Mouse (Mus musculus) intestine, embryonic 14.5 days (tissue): ENCODE measurements around the gene F2rl2. TPM values are rescaled to one million over a fixed set of nuclear protein-coding genes. Genes with fewer than 3 reads are reported as not detected.

Experiments
- ATAC-seq: fragments of 200-750 bp; cut with Nextera tagmentation; replicated peaks from 2 replicates; pipeline ENCODE4 v1.8.0; 2017; ENCODE audit warnings: low read depth, moderate number of reproducible peaks, moderate TSS enrichment, moderate library complexity; ENCODE audit not compliant: low FRiP score, low TSS enrichment
- DNase-seq: peaks from one replicate; pipeline ENCODE4 v3.0.0-alpha.2; 2018; ENCODE audit warnings: low spot score
- H3K27ac ChIP-seq: fragments of 300-500 bp; sonication (generic); 2 replicates; pipeline ENCODE4 v1.5.1; 2014; ENCODE audit warnings: low read depth, mild to moderate bottlenecking, control low read depth
- H3K27me3 ChIP-seq: fragments of 300-500 bp; sonication (generic); replicated peaks from 2 replicates; pipeline ENCODE4 v1.6.1; 2014; ENCODE audit warnings: low read length, control low read depth; ENCODE audit not compliant: control insufficient read depth, insufficient read depth
- H3K36me3 ChIP-seq: fragments of 300-500 bp; sonication (generic); 2 replicates; pipeline ENCODE4 v1.6.1; 2014; ENCODE audit warnings: low read length, control low read depth; ENCODE audit not compliant: control insufficient read depth, insufficient read depth
- H3K4me1 ChIP-seq: fragments of 300-500 bp; sonication (generic); replicated peaks from 2 replicates; pipeline ENCODE4 v1.6.1; 2014; ENCODE audit warnings: low read length, control low read depth, mixed read lengths; ENCODE audit not compliant: control insufficient read depth, insufficient read depth
- H3K4me2 ChIP-seq: fragments of 300-500 bp; sonication (generic); 2 replicates; pipeline ENCODE4 v1.6.1; 2014; ENCODE audit warnings: low read length
- H3K4me3 ChIP-seq: fragments of 300-500 bp; sonication (generic); 2 replicates; pipeline ENCODE4 v1.5.1; 2014; ENCODE audit warnings: low read depth, low read length, control low read depth, mixed read lengths
- H3K9ac ChIP-seq: fragments of 300-500 bp; sonication (generic); 2 replicates; pipeline ENCODE4 v1.6.1; 2014; ENCODE audit warnings: mild to moderate bottlenecking, low read length
- H3K9me3 ChIP-seq: fragments of 300-500 bp; sonication (generic); 2 replicates; pipeline ENCODE4 v1.6.1; 2016; ENCODE audit warnings: low read length, control low read depth; ENCODE audit not compliant: control insufficient read depth
- WGBS: fragments of 180-500 bp; shearing (Covaris S2); extraction: QIAGEN DNeasy Blood & Tissue Kit; methylation state at CpG from one replicate; pipeline ENCODE4 v1.1.7; 2014; 5-methylcytosine and 5-hydroxymethylcytosine counted together
- polyA plus RNA-seq: library from polyadenylated mRNA; unstranded; fragments of >200 nt; fragmentation: Nextera tagmentation; extraction: Ambion mirVana; gene quantifications from 2 replicates; pipeline ENCODE4 v1.2.1, GENCODE M21; 2014

Gene F2rl2
- polyA plus RNA-seq, 1 experiment from 2014 or later = 0.95 TPM

GRCm38 (mm10) chr13:95663834-95664233 lies 32.8 kb upstream of the F2rl2 start:
- no peak for DNase-seq
- Histone ChIP-seq H3K36me3 (peaks cover 59% of the 10 kb centered on the region), H3K4me2 (no peak overlapping the region), H3K27me3 (no peaks in the 10 kb centered on the region), H3K4me1 (no peaks in the 10 kb centered on the region), H3K27ac (no peak overlapping the region), H3K4me3 (no peak overlapping the region), H3K9me3 (no peaks in the 10 kb centered on the region), H3K9ac (no peak overlapping the region)
- ATAC-seq = no peak
- WGBS = 95% methylated on average over 4 of the region's 4 CpGs

GRCm38 (mm10) chr13:95665644-95666356 lies 30.9 kb upstream of the F2rl2 start:
- no peak for DNase-seq
- H3K27me3 ChIP-seq = no peaks in the 10 kb centered on the region
- H3K4me1 ChIP-seq = no peaks in the 10 kb centered on the region
- H3K9ac ChIP-seq = no peak overlapping the region
- no peak overlapping the region for H3K4me2 ChIP-seq
- no peak overlapping the region for H3K4me3 ChIP-seq
- H3K36me3 ChIP-seq = peaks cover 52% of the 10 kb centered on the region
- H3K27ac ChIP-seq = no peak overlapping the region
- ATAC-seq = no peak
- no peaks in the 10 kb centered on the region for H3K9me3 ChIP-seq
- WGBS = 81% methylated on average over 13 of the region's 13 CpGs

- no peak for DNase-seq
- WGBS = 21% methylated on average over 7 of the region's 7 CpGs
- H3K4me1 ChIP-seq = no peaks in the 10 kb centered on the region
- H3K9me3 ChIP-seq = no peaks in the 10 kb centered on the region
- no peak overlapping the region for H3K27ac ChIP-seq
- H3K36me3 ChIP-seq = peaks cover 44% of the 10 kb centered on the region
- H3K27me3 ChIP-seq = no peaks in the 10 kb centered on the region
- no peak overlapping the region for H3K4me3 ChIP-seq
- H3K9ac ChIP-seq = no peak overlapping the region
- no peak overlapping the region for H3K4me2 ChIP-seq
- ATAC-seq = 0 out of 2 replicates have a peak, but pooled peaks have one; percentile 27
These were observed 29.4 kb upstream of the F2rl2 start for GRCm38 (mm10) chr13:95667260-95667659.

GRCm38 (mm10) chr13:95670534-95670933 lies 26.1 kb upstream of the F2rl2 start:
- 83% methylated on average over 5 of the region's 5 CpGs for WGBS

GRCm38 (mm10) chr13:95671108-95671897 lies 25.4 kb upstream of the F2rl2 start:
- DNase-seq (no peak), ATAC-seq (no peak)
- Histone ChIP-seq H3K4me2 (no peak overlapping the region), H3K27ac (no peak overlapping the region), H3K9ac (no peak overlapping the region), H3K36me3 (peaks cover 25% of the 10 kb centered on the region), H3K4me3 (no peak overlapping the region), H3K9me3 (no peaks in the 10 kb centered on the region), H3K27me3 (no peaks in the 10 kb centered on the region), H3K4me1 (no peaks in the 10 kb centered on the region)
- WGBS = 56% methylated on average over 9 of the region's 9 CpGs

More at GRCm38 (mm10) chr13:95670534-95670933, 26.1 kb upstream of the F2rl2 start:
- Histone ChIP-seq H3K4me1 (no peaks in the 10 kb centered on the region), H3K4me3 (no peak overlapping the region), H3K36me3 (peaks cover 27% of the 10 kb centered on the region), H3K9me3 (no peaks in the 10 kb centered on the region), H3K27ac (no peak overlapping the region), H3K27me3 (no peaks in the 10 kb centered on the region), H3K9ac (no peak overlapping the region), H3K4me2 (no peak overlapping the region)
- ATAC-seq (no peak), DNase-seq (no peak)

GRCm38 (mm10) chr13:95672372-95672771 lies 24.3 kb upstream of the F2rl2 start:
- ATAC-seq (no peak), DNase-seq (no peak)
- H3K9ac ChIP-seq = no peak overlapping the region
- no peaks in the 10 kb centered on the region for H3K4me1 ChIP-seq
- peaks cover 21% of the 10 kb centered on the region for H3K36me3 ChIP-seq
- H3K27ac ChIP-seq = no peak overlapping the region
- no peaks in the 10 kb centered on the region for H3K9me3 ChIP-seq
- WGBS = 79% methylated on average over 7 of the region's 7 CpGs
- no peak overlapping the region for H3K4me3 ChIP-seq
- H3K27me3 ChIP-seq = no peaks in the 10 kb centered on the region
- H3K4me2 ChIP-seq = no peak overlapping the region

GRCm38 (mm10) chr13:95679078-95679477 lies 17.6 kb upstream of the F2rl2 start:
- no peaks in the 10 kb centered on the region for H3K4me1 ChIP-seq
- H3K36me3 ChIP-seq = peaks cover 28% of the 10 kb centered on the region
- no peak overlapping the region for H3K9ac ChIP-seq
- no peak overlapping the region for H3K27ac ChIP-seq
- ATAC-seq (no peak), DNase-seq (no peak)
- no peak overlapping the region for H3K4me2 ChIP-seq
- no peaks in the 10 kb centered on the region for H3K27me3 ChIP-seq
- H3K4me3 ChIP-seq = no peak overlapping the region
- no peaks in the 10 kb centered on the region for H3K9me3 ChIP-seq
- 87% methylated on average over 5 of the region's 5 CpGs for WGBS

- H3K4me1 ChIP-seq = no peaks in the 10 kb centered on the region
- no peak overlapping the region for H3K4me3 ChIP-seq
- no peak overlapping the region for H3K9ac ChIP-seq
- WGBS = 82% methylated on average over 4 of the region's 4 CpGs
- ATAC-seq (no peak), DNase-seq (no peak)
- H3K27ac ChIP-seq = no peak overlapping the region
- no peaks in the 10 kb centered on the region for H3K27me3 ChIP-seq
- peaks cover 28% of the 10 kb centered on the region for H3K36me3 ChIP-seq
- no peaks in the 10 kb centered on the region for H3K9me3 ChIP-seq
- H3K4me2 ChIP-seq = no peak overlapping the region
These were observed 17.1 kb upstream of the F2rl2 start for GRCm38 (mm10) chr13:95679491-95679941.
